Mouse (Mus musculus) thymus, adult 2 months (tissue): ENCODE measurements around the gene Gdf5. TPM values are rescaled to one million over a fixed set of nuclear protein-coding genes. Genes with fewer than 3 reads are reported as not detected.

Source experiments
- DNase-seq: peaks from one replicate; pipeline ENCODE4 v3.0.0; 2021
- H3K27ac ChIP-seq: fragments of 200-500 bp; 2 replicates; pipeline ENCODE4 v1.5.1; 2012; ENCODE audit warnings: low read length, control low read depth; ENCODE audit not compliant: control insufficient read depth, insufficient read depth
- H3K27me3 ChIP-seq: fragments of 200-500 bp; 2 replicates; pipeline ENCODE4 v1.6.1; 2012; ENCODE audit warnings: mild to moderate bottlenecking, low read length, moderate library complexity, mixed read lengths; ENCODE audit not compliant: control insufficient read depth, insufficient read depth
- H3K36me3 ChIP-seq: fragments of 200-500 bp; 2 replicates; pipeline ENCODE4 v1.6.1; 2012; ENCODE audit warnings: mild to moderate bottlenecking, low read length, moderate library complexity; ENCODE audit not compliant: control insufficient read depth, insufficient read depth
- H3K4me1 ChIP-seq: fragments of 200-500 bp; replicated peaks from 2 replicates; pipeline ENCODE4 v1.6.1; 2012; ENCODE audit warnings: low read length; ENCODE audit not compliant: control insufficient read depth, insufficient read depth
- H3K4me3 ChIP-seq: fragments of 200-500 bp; 2 replicates; pipeline ENCODE4 v1.5.1; 2012; ENCODE audit warnings: mild to moderate bottlenecking, low read length, control low read depth, moderate library complexity; ENCODE audit not compliant: control insufficient read depth, insufficient read depth
- CTCF ChIP-seq: fragments of 200-500 bp; IDR thresholded peaks from 2 replicates; pipeline ENCODE4 v1.5.1; 2012; ENCODE audit warnings: mild to moderate bottlenecking, control low read depth, low read length, moderate library complexity, borderline replicate concordance; ENCODE audit not compliant: control insufficient read depth, poor library complexity, insufficient read depth; ENCODE audit errors: extremely low read depth
- POLR2A ChIP-seq: fragments of 200-500 bp; IDR thresholded peaks from 2 replicates; pipeline ENCODE4 v1.6.1; 2012; ENCODE audit warnings: mild to moderate bottlenecking, low read length, control low read depth, moderate library complexity; ENCODE audit not compliant: control insufficient read depth, poor library complexity, insufficient read depth; ENCODE audit errors: extremely low read depth
- WGBS: fragments of 180-500 bp; shearing (Covaris S2); methylation state at CpG from one replicate; pipeline ENCODE4 v1.1.7; 2018; 5-methylcytosine and 5-hydroxymethylcytosine counted together
- polyA plus RNA-seq: library from polyadenylated mRNA; depleted of rRNA; stranded (reverse); fragments of >200 nt; gene quantifications from 2 replicates; pipeline ENCODE4 v1.2.3, GENCODE M21; 2012; rRNA removed

The Gdf5 gene
- polyA plus RNA-seq, 1 experiment, result 0.23 TPM

GRCm38 (mm10) chr2:155923143-155923542, 22.0 kb downstream of the Gdf5 start:
- TF ChIP-seq POLR2A, result no peak
- TF ChIP-seq CTCF, result no peak
- H3K27ac ChIP-seq, result no peak overlapping the region
- no peak for DNase-seq
- no peak overlapping the region for H3K4me3 ChIP-seq
- H3K36me3 ChIP-seq, result peaks cover 6% of the 10 kb centered on the region
- 95% methylated on average over 7 of the region's 7 CpGs for WGBS
- no peaks in the 10 kb centered on the region for H3K4me1 ChIP-seq
- no peaks in the 10 kb centered on the region for H3K27me3 ChIP-seq

GRCm38 (mm10) chr2:155914684-155915083, 30.5 kb downstream of the Gdf5 start:
- DNase-seq, result no peak
- H3K27ac ChIP-seq, result no peak overlapping the region
- no peaks in the 10 kb centered on the region for H3K4me1 ChIP-seq
- WGBS, result 70% methylated on average over 6 of the region's 6 CpGs
- no peak overlapping the region for H3K4me3 ChIP-seq
- H3K36me3 ChIP-seq, result peaks cover 18% of the 10 kb centered on the region
- H3K27me3 ChIP-seq, result no peaks in the 10 kb centered on the region
- TF ChIP-seq POLR2A (no peak), CTCF (no peak)

GRCm38 (mm10) chr2:155903632-155904008, 41.5 kb downstream of the Gdf5 start:
- no peaks in the 10 kb centered on the region for H3K4me1 ChIP-seq
- H3K36me3 ChIP-seq, result peaks cover 7% of the 10 kb centered on the region

GRCm38 (mm10) chr2:155902989-155903631, 42.1 kb downstream of the Gdf5 start:
- H3K4me1 ChIP-seq, result no peaks in the 10 kb centered on the region
- no peak overlapping the region for H3K4me3 ChIP-seq
- 95% methylated on average over 16 of the region's 16 CpGs for WGBS
- H3K27me3 ChIP-seq, result no peaks in the 10 kb centered on the region
- TF ChIP-seq POLR2A (no peak), CTCF (no peak)
- H3K27ac ChIP-seq, result no peak overlapping the region
- peaks cover 7% of the 10 kb centered on the region for H3K36me3 ChIP-seq
- DNase-seq, result no peak

More at GRCm38 (mm10) chr2:155903632-155904008, 41.5 kb downstream of the Gdf5 start:
- Histone ChIP-seq H3K4me3 (no peak overlapping the region), H3K27ac (no peak overlapping the region), H3K27me3 (no peaks in the 10 kb centered on the region)
- no peak for DNase-seq
- 92% methylated on average over 6 of the region's 6 CpGs for WGBS
- TF ChIP-seq POLR2A (no peak), CTCF (no peak)

GRCm38 (mm10) chr2:155895046-155895735, 50.0 kb downstream of the Gdf5 start:
- Histone ChIP-seq H3K27me3 (no peaks in the 10 kb centered on the region), H3K4me1 (no peaks in the 10 kb centered on the region), H3K4me3 (no peak overlapping the region), H3K36me3 (peaks cover 10% of the 10 kb centered on the region), H3K27ac (no peak overlapping the region)
- TF ChIP-seq POLR2A (no peak), CTCF (no peak)
- 97% methylated on average over 16 of the region's 16 CpGs for WGBS
- DNase-seq, result no peak

GRCm38 (mm10) chr2:155894307-155895045, 50.7 kb downstream of the Gdf5 start:
- Histone ChIP-seq H3K27me3 (no peaks in the 10 kb centered on the region), H3K27ac (no peak overlapping the region), H3K4me3 (no peak overlapping the region), H3K4me1 (no peaks in the 10 kb centered on the region), H3K36me3 (peaks cover 10% of the 10 kb centered on the region)
- DNase-seq, result no peak
- WGBS, result 98% methylated on average over 13 of the region's 13 CpGs
- no peak for TF ChIP-seq CTCF
- TF ChIP-seq POLR2A, result no peak

Other genes with a start within 250 kb of the Gdf5 start
- 55.8 and 58.6 TPM in 2 replicates for gene Edem2, start 215.9 kb downstream of the Gdf5 start, polyA plus RNA-seq
- gene Gm17581, start 209.5 kb downstream of the Gdf5 start, polyA plus RNA-seq, result not detected in 2 replicates
- gene Procr, start 194.2 kb downstream of the Gdf5 start, polyA plus RNA-seq, result 3.7 and 4.7 TPM in 2 replicates
- gene Mmp24, start 170.0 kb downstream of the Gdf5 start, polyA plus RNA-seq, result 0.08 and 0.09 TPM in 2 replicates
- 37.5 and 40.3 TPM in 2 replicates for gene BC029722, start 125.9 kb downstream of the Gdf5 start, polyA plus RNA-seq
- 169 and 174 TPM in 2 replicates for gene Eif6, start 118.4 kb downstream of the Gdf5 start, polyA plus RNA-seq
- 0.08 and 0.14 TPM in 2 replicates for gene Fam83c, start 110.5 kb downstream of the Gdf5 start, polyA plus RNA-seq
- 26.5 and 30.0 TPM in 2 replicates for gene Uqcc1, start 15.1 kb downstream of the Gdf5 start, polyA plus RNA-seq
- gene Gm15557, start 4.6 kb downstream of the Gdf5 start, polyA plus RNA-seq, result not detected in 2 replicates
- gene Cep250, start 11.1 kb upstream of the Gdf5 start, polyA plus RNA-seq, result 31.6 and 36.7 TPM in 2 replicates
- 3.8 and 4.2 TPM in 2 replicates for gene 6430550D23Rik, start 62.6 kb upstream of the Gdf5 start, polyA plus RNA-seq
- 273 and 293 TPM in 2 replicates for gene Ergic3, start 62.7 kb upstream of the Gdf5 start, polyA plus RNA-seq
- gene Fer1l4, start 107.6 kb upstream of the Gdf5 start, polyA plus RNA-seq, result 0.08 and 0.22 TPM in 2 replicates
- gene Spag4, start 119.8 kb upstream of the Gdf5 start, polyA plus RNA-seq, result 2.8 and 3.8 TPM in 2 replicates
- 237 and 273 TPM in 2 replicates for gene Cpne1, start 166.6 kb upstream of the Gdf5 start, polyA plus RNA-seq
- 67.2 and 72.4 TPM in 2 replicates for gene Rbm12, start 166.6 kb upstream of the Gdf5 start, polyA plus RNA-seq
- 7.1 and 7.5 TPM in 2 replicates for gene Gm28036, start 181.7 kb upstream of the Gdf5 start, polyA plus RNA-seq
- 214 and 241 TPM in 2 replicates for gene Romo1, start 198.7 kb upstream of the Gdf5 start, polyA plus RNA-seq
- gene Nfs1, start 198.8 kb upstream of the Gdf5 start, polyA plus RNA-seq, result 52.7 and 53.8 TPM in 2 replicates
- gene Rbm39, start 234.9 kb upstream of the Gdf5 start, polyA plus RNA-seq, result 145 and 182 TPM in 2 replicates